Mouse (Mus musculus): ENCODE measurements around the gene Sntb2.

Sntb2 gene

DNA sequence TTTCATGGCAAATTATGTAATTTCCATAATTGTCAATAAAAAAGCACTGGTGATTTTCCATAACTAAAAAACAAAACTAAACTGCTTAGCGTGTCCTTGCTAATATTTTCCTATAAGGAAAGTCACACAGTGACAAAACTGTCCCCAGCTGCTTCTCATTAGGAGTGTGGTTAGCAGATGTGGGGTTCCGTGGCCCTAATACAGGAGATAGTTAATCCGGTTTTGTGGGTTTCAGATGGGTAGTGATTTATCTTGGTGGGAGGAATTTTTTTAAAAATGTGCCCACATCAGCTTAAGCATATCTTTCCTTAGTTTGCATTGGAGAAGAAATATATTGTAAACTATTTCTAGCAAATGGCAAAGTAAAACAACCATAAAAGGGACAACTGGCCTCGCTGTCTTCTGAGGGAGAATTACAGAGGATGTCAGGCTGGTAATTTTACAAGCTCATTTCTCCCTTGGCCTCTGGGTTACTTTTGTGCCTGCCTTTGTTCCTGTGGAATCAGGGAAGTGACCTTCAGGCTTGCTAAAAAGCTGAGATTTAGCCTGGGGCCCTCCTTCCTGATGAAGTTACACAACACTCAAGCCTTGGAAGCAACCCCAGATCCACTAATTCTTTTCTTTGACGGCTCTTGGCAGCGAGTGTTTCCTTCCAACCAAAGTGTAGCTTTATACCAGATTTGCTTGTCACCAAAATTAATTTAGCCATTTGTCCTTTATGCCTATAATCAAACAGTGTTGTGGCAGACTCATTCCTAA lies 6.2 kb upstream of the Sntb2 start:
- in situ Hi-C loops (cut with MboI, MseI), result no loop called here

DNA sequence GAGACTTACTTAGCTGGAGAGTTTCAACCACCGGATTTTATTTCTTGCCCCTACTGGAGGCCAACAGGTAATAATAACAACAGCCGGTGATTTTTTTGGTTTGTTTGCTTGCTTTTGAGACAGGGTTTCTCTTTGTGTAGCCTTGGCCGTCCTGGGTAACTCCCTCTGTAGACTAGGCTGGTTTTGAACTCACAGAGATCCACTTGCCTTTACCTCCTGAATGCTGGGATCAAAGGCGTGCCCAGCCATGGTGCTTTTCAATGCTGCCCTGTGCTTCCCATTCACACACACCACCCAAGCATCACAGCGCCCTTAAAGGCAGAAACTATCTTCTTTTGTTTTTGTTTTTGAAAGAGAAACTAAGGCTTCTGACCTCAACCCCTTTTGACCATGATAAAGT lies 5.6 kb upstream of the Sntb2 start:
- in situ Hi-C loops (cut with MboI, MseI), result no loop called here

DNA sequence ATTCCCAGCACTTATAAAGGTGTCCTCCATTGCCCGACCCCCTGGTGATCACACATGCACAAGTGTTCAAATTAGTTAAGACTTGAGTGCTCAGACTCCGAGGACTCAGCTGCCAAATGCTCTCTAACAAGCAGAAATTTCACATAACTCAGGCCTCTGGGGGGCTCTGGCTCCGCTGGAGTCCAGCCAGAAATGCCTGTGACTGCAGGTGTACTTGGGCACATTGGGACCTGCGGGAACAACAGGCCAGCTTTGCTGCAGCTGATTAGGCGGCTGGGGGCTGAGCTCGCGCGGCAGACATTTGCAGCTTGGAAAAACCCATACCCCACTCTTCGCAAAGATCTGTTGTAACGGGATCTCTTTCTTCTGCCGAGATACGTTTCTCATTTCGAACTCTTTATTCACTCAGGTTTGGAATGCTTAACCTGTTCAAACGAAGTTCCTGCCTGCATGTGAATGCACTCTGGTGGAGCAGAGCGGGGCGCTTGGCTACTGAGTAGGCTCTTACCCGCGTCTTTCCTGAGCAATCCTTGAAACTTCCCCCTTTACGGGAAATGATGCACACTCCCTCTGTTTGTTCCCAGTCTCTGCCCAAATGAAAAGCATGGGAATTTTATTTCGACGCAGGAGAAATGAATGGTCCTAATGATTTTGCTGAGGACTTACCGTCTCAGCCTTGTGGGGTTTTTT lies 3.0 kb upstream of the Sntb2 start:
- in situ Hi-C loops (cut with MboI, MseI), result no loop called here

DNA sequence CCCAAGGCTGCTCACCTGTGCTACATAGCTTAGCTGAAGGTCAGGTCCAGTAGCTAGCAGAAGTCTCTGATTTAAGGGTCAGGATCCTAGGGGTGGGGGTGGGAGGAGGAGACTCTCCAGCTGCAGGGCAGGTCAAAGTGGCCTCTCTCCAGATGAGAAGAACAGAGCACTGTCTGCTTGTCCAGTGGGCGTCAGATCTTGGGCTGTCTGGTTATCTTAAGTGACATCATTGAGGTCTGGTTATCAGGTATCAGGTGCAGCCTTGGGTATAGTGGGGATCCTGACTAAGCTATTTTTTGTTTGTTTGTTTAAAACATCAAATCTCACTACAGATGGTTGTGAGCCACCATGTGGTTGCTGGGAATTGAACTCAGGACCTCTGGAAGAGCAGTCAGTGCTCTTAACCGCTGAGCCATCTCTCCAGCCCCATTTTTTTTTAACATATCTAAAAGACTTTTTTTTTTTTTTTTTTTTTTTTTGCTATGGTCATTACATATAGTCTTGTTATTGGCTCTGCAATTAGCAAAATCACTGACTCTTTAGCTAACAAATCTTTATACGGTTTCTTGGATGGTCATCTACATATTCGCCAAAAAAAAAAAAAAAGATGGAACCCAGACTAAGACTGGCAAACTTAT lies 1.9 kb upstream of the Sntb2 start:
- in situ Hi-C loops (cut with MboI, MseI), result no loop called here

DNA sequence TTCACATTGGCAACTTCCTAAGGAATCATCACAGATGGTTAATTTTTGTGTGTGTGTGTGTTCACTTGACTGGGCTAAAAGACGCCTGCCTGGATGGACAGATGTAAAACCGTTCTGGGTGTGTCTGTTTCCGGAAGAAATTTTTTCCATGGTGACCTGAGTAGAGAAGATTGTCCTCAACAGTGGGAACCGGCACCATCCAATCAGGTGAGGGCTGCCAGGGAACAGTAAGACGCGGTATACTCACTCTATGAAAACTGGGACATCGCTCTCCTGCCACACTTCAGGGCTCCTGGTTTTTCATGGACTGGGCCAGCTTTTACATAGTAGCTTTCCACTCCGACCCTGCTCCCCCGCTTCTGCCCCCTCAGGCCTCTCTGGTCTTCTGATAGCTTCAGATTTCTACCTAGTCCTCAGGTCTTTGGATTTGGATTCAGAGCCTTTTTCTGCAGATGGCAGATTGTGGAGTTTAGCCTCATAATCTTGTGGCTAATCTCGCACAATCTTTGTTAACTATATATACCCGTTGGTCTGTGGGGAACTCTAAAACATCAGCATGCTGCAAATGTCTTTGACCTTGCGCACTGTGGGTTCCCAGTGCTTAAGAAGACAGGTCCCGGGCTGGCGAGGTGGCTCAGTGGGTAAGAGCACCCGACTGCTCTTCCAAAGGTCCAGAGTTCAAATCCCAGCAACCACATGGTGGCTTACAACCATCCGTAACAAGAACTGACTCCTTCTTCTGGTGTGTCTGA lies 1.1 kb upstream of the Sntb2 start:
- in situ Hi-C loops (cut with MboI, MseI), result no loop called here

DNA sequence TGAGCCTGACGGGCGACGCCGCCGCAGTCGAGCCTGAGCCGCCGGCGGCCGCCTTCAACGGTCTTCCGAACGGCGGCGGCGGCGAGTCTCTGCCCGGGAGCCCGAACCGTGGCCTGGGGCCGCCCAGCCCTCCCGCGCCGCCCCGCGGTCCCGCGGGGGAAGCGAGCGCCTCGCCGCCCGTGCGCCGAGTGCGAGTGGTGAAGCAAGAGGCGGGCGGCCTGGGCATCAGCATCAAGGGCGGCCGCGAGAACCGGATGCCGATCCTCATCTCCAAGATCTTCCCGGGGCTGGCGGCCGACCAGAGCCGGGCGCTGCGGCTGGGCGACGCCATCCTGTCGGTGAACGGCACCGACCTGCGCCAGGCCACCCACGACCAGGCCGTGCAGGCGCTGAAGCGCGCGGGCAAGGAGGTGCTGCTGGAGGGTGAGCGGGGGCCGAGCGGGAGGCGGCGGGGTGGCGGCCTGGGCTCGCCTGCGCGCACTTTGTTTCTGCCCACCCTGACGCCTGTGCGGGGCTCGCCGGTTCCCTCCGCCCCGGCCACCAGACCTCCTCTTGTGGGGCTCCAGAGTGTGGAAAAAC lies 438 bp downstream of the Sntb2 start:
- in situ Hi-C loops (cut with MboI, MseI), result no loop called here

DNA sequence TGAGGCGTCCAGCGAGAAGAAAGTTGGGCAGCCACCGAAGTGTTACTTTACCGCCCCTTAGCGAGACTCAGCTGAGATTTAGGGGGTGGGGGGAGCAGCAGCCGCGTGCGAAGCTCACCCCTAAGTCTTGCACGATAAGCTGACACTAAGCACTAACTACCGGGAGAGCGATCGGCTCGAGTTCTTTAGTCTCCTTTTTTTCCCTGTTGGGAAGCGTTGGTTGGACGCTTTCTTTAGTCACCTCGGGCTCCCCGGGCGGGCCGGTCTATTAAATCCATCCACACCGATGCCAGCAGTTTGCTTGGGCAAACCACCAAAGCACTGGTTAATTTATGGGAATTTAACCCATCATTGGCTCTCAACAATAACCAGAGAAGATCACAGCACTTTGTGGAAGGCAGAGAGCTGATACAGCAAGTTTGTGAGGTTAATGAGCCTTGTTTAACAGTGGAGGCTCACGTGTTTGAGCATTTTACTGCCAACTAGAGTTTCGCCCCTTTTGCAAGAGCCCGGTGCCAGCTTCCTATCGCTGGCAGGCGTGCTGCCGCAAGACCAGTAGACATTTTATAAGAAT lies 1.0 kb downstream of the Sntb2 start:
- in situ Hi-C loops (cut with MboI, MseI), result no loop called here

DNA sequence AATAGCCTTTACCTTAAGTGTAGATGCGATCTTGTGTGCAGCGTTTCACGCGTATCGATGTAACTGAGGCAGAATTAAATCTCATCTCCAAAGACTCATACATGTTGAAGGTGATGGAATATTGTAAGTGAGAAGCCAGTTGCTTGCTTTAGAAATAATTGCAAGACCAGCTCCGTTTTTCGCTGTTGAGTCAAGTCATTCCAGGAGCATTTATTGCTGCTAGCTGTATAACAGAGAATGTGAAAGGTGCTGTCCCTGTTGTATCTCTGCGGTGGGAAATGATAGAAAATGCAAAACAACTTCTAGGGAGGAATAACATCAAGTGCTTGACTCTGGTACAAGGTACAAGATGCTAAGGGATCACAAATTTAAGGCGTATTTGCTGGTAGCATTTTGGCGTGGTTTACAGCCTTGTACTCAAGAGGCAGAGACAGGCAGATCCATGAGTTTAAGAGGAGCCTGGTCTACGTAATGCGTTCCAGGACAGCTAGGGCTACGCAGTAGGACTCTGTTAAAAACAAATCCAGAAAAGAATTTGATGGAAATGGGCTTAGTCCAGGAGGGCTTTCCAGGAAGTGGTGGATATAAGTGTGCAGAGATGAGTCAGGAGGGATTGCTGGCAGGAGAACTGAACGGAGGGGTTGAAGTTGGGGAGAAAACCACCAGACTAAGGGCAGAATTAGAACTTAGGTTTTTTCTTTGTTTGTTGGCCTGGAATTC lies 1.7 kb downstream of the Sntb2 start:
- in situ Hi-C loops (cut with MboI, MseI), result no loop called here

DNA sequence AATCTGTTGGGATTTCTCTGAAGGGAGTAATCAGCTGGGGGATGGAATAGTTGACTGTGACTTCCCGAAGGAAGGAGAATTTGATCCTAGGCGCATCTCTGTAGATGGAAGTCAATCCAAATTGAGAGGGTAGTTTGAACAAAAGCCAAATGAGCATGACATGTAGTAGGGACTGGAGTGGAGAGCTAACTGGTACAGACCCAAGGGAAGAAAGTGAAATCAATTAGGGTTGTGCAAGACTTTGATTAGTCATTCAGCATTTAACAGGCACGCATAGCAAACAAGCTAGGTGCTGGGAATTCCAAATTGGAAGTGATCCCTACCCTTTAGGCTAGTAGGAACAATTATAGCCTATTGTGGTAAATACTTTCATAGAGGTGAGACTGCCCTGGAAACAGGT lies 6.3 kb downstream of the Sntb2 start:
- in situ Hi-C loops (cut with MboI, MseI), result no loop called here

DNA sequence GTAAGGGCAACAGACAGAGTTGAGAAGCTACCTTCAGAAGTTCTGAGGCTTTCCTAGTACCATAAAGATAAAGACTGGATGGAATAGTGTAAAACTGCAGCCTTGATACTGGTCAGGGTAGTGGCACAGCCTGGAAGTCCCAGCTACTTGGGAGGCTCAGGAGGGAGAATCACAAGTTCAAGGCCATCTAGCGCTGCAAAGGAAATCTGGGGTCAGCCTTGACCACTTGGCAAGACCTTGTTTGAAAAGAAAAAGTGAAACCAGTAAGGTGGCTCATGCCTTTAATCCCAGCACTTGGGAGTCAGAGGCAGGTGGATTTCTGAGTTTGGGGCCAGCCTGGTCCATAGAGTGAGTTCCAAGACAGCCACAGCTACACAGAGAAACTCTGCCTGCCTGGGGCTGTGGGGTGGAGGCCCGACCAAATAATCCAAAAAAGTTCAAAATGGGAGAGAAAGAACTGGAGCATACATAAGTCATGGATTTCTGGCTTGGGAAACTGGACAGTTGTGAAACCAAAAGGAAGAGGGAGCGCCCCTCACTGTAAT lies 8.4 kb downstream of the Sntb2 start:
- in situ Hi-C loops (cut with MboI, MseI), result no loop called here

DNA sequence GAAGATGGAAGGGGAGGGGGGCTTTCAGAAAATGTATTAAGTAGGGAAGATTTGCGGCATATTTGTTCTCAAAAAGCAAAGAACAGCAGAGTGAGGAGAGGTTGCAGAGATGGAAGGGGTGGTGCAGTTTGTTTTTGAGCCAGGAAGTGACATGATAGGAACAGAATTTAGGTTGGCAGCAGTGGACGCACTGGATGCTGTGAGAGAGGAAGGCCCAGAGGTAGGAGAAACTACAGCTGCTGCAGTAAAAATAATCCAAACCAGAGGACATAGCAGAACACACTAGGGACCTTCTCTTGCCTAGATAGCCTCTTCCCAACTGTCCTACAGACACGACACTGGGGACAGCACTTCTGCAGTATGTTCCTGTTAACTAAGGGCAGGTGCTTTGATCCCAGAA lies 9.2 kb downstream of the Sntb2 start:
- in situ Hi-C loops (cut with MboI, MseI), result no loop called here

DNA sequence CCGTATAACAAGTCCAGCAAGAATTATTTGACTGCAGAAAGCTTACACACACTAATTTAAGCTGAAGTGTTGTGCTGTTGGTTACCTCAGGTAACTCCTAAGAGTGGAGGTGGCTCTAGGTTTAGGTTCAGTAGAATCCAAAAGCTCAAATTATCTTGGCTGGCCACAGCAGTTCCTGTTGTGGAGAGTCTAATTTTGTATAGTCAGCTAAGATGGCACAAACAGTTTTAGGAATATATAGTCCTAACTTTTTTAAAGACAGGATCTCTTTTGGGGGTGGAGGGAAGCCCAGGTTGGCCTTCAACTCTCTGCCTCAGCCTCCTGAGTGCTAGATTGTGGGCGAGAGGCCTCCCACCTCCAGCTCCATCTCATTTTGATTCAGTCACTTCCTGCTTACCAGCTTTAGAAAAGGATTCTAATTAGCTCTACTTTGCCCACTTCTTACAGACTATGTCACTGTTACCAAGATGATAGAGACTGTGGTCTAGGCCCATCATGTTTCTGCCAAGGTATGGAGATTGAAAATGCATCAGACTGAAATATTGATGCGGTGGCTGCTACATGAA lies 13.2 kb downstream of the Sntb2 start:
- in situ Hi-C loops (cut with MboI, MseI), result no loop called here

DNA sequence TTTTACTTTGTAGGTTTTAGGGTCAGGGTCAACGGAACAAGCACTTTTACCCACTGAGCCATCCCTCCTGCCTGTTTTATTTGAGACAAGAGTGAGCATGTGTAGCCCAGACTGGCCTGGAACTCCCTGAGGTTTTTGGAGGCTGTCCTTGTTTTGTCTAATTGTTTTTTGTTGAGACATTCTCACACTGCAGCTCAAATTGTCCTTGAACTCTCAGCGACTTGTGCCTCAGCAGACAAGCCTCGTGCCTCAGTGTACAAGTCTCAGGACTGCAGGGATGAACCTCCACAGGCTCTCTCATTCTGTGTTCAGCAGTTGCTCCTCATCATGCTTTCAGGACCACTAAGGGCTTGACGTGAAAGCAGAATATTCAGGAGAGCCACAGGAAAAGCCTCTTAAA lies 16.2 kb downstream of the Sntb2 start:
- in situ Hi-C loops (cut with MboI, MseI), result no loop called here

DNA sequence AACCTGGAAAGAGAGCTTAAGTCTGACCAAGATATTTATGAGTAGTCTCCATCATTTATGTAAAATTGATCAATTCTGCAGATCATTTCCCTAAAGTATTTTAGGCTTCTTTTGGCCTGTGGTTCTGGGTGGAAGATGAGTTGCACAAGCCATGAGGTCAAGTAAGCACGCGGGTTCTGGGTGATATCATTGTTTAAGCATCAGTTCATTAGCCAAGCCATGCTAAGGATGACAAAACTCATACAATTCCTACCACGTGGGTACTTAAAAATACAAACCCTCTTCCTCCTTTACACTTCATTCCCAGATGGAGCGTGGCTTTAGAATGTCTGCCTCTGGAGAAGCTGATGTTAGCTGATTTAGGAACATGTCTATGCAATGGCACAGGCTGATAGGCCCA lies 18.0 kb downstream of the Sntb2 start:
- in situ Hi-C loops (cut with MboI, MseI), result no loop called here

DNA sequence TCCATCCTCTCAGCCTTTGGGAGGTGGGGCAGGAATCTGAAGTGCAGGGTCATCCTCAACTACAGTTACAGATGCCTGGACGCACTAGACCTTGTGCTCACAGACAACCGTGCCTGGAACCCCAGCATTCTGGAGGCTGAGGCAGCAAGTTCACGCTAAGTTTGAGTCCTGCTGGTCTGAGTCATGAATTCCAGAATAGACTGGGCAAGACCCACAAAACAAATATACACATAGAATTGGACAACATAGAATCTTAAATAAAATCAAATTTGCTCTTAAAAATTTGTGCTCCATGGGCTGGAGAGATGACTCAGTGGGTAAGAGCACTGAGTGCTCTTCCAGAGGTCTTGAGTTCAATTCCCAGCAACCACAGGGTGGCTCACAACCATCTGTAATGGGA lies 21.5 kb downstream of the Sntb2 start:
- in situ Hi-C loops (cut with MboI, MseI), result no loop called here

DNA sequence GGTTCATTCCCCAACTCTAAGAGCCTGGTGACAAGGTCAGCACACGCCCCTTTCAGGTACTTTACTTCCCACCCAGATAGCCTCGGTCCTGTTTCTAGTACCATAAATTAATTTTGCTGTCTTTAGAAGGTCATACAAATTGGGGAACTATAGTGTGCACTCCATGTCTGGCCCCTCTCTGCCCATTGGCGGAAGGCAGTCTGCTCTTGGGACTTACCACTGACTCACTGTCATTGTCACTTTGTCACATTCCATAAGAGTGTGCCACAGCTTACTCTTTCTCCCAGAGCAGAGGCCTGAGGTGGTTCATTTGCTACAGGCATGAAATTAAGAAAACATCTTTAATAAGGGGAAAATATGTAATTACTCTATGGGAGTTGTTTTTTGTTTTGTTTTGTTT lies 22.7 kb downstream of the Sntb2 start:
- in situ Hi-C loops (cut with MboI, MseI), result no loop called here

DNA sequence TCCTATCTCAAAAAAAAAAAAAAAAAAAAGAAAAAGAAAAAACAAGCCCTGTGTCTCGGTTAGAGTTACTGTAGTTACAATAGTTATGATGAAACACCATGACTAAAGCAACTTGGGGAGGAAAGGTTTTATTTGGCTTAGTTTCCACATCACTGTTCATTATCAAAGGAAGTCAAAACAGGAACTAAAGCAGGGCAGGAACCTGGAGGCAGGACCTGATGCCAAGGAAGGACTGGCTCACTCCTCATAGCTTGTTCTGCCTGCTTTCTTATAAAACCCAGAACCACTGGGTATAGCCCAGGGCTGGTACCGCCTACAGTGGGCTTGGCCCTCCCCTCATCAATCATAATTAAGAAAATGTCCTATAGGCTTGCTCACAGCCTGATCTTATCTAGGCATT lies 24.1 kb downstream of the Sntb2 start:
- in situ Hi-C loops (cut with MboI, MseI), result no loop called here

DNA sequence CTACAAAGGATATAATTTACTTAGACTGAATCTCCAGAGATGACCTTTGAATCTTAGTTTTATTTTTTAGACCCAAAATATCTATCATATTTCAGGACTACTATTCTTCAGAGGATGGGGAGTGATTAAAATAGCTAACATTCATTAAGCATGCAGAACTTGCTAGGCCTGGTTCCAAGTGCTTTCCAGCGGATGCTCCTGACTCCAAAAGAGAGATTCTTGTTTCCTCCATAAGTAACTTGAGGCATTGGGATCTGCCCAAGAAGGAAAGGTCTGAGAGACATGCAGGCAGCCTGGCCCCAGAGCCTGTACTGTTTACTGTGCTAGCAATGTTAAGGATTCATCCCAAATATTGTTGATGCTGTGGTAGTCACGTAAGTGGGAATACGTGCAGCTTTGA lies 26.8 kb downstream of the Sntb2 start:
- in situ Hi-C loops (cut with MboI, MseI), result no loop called here

DNA sequence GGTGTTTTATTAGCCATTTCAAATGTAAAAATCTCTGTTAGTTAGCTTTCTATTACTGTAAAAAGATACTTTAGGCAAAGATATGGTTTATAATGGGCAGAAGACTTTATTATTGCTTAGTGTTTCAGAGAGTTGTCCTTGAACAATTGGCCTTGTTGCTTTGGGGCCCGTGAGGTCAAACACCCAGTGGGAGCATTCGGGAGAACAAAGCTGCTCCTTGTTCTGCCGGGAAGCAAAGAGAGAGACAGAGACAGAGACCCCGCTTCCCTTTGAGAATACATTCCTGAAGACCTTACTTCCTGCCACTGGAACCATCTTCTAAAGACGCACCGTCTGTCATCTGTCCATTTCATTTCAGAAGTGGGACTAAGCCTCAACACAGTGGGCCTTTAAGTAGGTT lies 27.8 kb downstream of the Sntb2 start:
- in situ Hi-C loops (cut with MboI, MseI), result no loop called here

DNA sequence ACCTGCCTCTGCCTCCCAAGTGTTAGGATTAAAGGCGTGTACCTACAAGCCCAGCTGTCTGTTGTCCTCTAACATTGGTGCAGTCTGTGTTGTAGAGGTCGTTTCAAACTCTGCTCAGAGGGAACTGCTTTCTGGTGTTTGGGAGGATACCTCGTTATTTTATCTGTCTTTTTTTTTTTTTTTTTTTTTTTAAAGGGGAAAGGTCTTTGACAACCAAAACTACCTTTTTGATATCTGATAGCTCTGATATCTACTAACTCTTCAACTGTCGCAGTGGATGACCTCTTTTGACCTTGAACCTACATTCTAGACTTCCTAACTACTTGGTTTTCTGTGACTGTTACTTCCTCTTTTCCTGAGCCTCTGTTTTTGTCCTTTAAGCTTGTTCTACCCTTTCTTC lies 29.0 kb downstream of the Sntb2 start:
- in situ Hi-C loops (cut with MboI, MseI), result no loop called here

All from regulatory T cell (primary cell).